Mouse (Mus musculus): ENCODE measurements around the gene Tmem200b.

GRCm38 (mm10) chr4:131949903-131950302 lies 28.3 kb downstream of the Tmem200b start:
- TF ChIP-seq CTCF (IDR thresholded peaks at IDR 0.05; ENCODE audit: insufficient read depth, low read depth, low read length) (no peak), POLR2A (IDR thresholded peaks at IDR 0.05; ENCODE audit: insufficient read depth, low read depth, low read length) (no peak)

All from olfactory bulb, adult 2 months (tissue).